Mouse (Mus musculus): ENCODE data around the gene Coa3. TPM values are rescaled to one million over a fixed set of nuclear protein-coding genes. Genes with fewer than 3 reads are reported as not detected.

The Coa3 gene
- polyA plus RNA-seq, 1 experiment from 2014 or later: 210 TPM

DNA sequence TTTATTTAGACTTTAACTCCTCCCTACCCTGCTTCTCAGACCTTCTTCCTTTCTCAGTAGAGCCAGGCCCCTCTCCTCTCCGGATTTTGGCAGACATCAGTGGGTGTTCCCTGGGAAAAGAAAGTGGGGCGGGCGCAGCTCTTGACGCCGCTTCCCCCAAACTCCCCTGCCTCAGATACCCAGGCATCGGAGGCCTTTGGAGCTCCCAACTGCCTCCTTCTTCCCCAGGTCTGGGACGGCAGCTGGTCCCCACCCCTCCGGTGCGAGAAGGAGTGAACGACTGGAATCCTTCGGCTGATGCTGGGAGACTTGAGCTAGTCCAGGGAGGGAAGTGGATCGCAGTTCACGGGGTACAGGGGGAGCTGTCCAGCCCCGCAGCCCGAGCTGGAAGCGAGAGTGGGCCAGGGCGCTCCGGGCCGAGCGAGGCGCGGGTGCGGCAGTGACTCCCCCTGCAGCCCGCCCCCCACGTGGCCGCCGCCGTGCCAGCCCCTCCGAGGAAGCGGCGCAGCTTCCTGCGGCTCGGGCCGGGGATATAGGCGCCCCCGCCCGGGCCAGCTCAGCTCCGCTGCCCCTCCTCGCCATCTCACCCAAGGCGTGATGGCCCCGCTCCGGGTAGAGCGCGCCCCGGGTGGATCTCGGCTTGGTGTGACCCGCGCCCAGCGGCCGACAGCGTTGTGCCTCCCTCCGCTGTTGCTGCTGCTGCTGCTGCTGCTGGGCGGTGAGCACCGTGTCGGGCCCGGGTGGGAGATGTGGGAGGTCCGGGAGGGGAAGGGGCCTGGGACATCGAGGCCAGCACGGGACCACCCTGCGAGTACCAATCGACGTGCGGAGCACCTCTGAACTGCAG lies 32.8 kb downstream of the Coa3 start, which contains the start of gene Ramp2:
Ramp2 (plus strand) TSS at position 174 of the 847 bp plus-strand sequence.
- peak; percentile 69 for ATAC-seq (ENCODE audit: low FRiP score)
- H3K36me3 ChIP-seq: no peaks in the 10 kb centered on the region
- H3K27ac ChIP-seq: peak within 1 kb of the TSS; percentile 40; the same call in 1 of the 2 replicates
- H3K4me3 ChIP-seq: peak within 1 kb of the TSS; percentile 57
- H3K4me1 ChIP-seq: peaks cover 7% of the 10 kb centered on the region; the same call in 1 of the 2 replicates
- H3K9me3 ChIP-seq (replicated peaks): no peaks in the 10 kb centered on the region
- peak within 1 kb of the TSS; percentile 84 for H3K4me2 ChIP-seq (replicated peaks)
- H3K27me3 ChIP-seq: peaks cover 37% of the 10 kb centered on the region
- H3K9ac ChIP-seq: peak within 1 kb of the TSS; percentile 77
- under 1% methylated on average over 63 of the region's 63 CpGs for WGBS

DNA sequence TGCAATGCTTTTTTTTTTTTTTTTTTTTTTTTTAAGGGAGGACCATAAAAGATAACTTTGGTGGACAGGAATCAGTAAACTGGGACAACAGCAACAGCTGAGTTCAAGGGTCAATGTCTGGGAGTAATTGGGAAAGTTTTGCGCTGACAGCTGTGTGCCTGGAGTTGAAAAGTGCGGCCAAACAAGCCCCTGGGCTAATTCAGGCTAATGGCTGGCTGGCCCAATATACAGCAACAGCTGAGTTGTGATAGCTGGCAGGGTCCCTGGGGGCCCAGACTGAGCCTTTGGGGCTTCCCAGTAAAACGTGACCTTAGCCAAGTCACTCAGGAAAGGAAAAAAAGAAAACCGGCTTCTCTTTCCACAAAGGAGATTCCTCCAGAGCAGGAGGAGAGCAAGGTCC lies 33.8 kb downstream of the Coa3 start:
- H3K27me3 ChIP-seq: peaks cover 37% of the 10 kb centered on the region
- 0 out of 2 replicates have a peak overlapping the region, but pooled peaks have one; percentile 84 for H3K4me2 ChIP-seq (replicated peaks)
- WGBS: 40% methylated on average over 4 of the region's 4 CpGs
- no peak overlapping the region; the same call in 1 of the 2 replicates for H3K9ac ChIP-seq
- H3K4me3 ChIP-seq: no peak overlapping the region
- peaks cover 7% of the 10 kb centered on the region; the same call in 1 of the 2 replicates for H3K4me1 ChIP-seq
- no peak overlapping the region for H3K27ac ChIP-seq
- H3K9me3 ChIP-seq (replicated peaks): no peaks in the 10 kb centered on the region
- ATAC-seq (ENCODE audit: low FRiP score): no peak
- H3K36me3 ChIP-seq: no peaks in the 10 kb centered on the region

DNA sequence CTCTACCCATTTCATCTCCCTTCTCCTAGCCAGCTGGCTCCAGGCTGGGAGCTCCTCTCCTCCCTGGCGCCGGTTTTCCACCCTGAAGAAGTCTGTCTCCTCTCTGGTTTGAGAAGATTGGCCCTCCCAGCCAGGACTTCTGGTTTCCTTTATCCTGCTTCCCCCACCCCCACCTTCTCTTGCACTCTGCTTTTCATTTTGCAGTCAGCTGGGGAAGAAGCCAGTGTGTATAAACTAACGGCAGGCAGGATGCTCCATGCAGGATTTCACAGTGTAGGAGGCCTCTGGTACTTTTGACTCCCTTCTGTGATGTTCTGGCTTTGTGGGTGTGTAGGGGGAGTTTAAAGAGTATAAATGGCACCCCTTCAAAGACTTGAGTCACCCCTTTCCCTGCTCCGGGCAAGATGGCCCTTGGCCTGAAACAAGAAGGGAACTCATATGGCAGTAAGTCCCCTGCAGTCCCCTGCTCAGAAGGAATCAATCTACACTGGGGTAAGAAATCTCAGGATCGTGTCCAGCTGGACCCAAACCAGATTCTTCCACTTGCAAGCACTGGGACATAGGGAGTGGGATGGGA lies 40.8 kb downstream of the Coa3 start:
- Histone ChIP-seq H3K9ac (no peak overlapping the region), H3K36me3 (no peaks in the 10 kb centered on the region), H3K27ac (no peak overlapping the region), H3K27me3 (no peaks in the 10 kb centered on the region), H3K4me1 (no peaks in the 10 kb centered on the region), H3K9me3 (replicated peaks) (no peaks in the 10 kb centered on the region), H3K4me2 (replicated peaks) (no peak overlapping the region), H3K4me3 (no peak overlapping the region)
- ATAC-seq (ENCODE audit: low FRiP score): no peak
- 61% methylated on average over 5 of the region's 5 CpGs for WGBS

DNA sequence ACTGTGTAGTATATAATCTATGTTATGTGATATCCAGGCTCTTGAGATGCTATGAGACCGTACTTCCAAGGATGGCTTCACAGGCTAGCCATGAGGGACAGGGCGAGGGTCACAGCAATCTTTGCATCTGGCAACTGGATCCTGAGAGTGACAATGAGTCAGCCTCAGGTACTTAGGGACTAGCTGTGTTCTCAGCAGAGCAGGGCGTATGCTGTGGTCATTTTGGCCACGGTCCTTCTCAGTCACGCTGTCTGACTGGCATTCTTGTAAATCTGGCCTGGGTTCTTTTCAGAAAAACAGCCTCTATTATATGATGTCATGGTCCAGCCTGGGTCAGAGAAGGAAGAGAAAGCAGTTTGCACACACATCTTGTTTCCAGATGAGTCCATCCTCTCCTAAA lies 42.1 kb downstream of the Coa3 start:
- WGBS: 91% methylated on average over 5 of the region's 5 CpGs
- H3K4me1 ChIP-seq: no peaks in the 10 kb centered on the region; the same call in 1 of the 2 replicates
- H3K36me3 ChIP-seq: no peaks in the 10 kb centered on the region
- 0 out of 2 replicates have a peak, but pooled peaks cover 1% of the 10 kb centered on the region for H3K27me3 ChIP-seq
- H3K9me3 ChIP-seq (replicated peaks): no peaks in the 10 kb centered on the region
- H3K4me3 ChIP-seq: no peak overlapping the region
- no peak for ATAC-seq (ENCODE audit: low FRiP score)
- H3K27ac ChIP-seq: no peak overlapping the region
- no peak overlapping the region for H3K9ac ChIP-seq
- no peak overlapping the region for H3K4me2 ChIP-seq (replicated peaks)

DNA sequence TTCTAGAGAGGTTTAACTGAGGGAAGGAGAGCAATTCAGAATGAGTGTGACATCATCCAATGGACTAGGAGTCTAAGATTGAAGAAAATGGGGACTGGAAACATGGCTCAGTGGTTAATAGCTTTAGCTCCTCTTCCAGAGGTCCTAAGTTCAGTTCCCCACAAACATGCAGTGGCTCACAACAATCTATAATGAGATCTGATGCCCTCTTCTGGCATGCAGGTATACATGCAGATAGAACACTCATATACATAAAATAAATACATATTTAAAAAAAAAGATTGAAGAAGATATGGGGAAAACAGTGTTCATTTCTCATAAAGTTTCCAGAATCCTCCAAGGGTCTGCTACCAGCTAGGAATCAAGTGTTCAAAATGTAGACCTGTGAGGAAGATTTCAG lies 43.5 kb downstream of the Coa3 start:
- H3K9ac ChIP-seq: no peak overlapping the region
- no peaks in the 10 kb centered on the region for H3K9me3 ChIP-seq (replicated peaks)
- no peak overlapping the region for H3K27ac ChIP-seq
- H3K4me1 ChIP-seq: peaks cover 9% of the 10 kb centered on the region
- H3K36me3 ChIP-seq: no peaks in the 10 kb centered on the region
- H3K4me2 ChIP-seq (replicated peaks): no peak overlapping the region
- H3K27me3 ChIP-seq: peaks cover 13% of the 10 kb centered on the region
- no peak overlapping the region for H3K4me3 ChIP-seq
- ATAC-seq (ENCODE audit: low FRiP score): no peak

DNA sequence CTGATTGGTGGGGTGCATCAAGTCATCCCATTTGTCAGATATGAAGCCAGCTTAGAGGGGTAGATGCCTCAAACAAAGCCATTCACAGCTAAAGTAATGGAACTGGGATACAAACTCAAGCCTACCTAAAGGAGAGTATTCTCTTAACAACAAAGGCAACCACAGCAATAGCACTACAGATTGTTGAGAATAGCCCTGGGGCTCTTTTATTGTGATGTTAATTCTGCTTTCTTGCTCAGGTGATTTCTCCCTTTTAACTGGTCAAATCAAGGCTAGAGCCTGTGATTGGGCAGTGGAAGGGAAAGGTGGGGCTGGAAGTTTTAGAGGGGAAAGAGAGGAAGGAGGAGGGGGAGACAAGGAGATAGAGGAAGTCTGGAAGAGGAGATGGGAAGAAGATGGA lies 44.8 kb downstream of the Coa3 start:
- peaks cover 16% of the 10 kb centered on the region for H3K27me3 ChIP-seq

DNA sequence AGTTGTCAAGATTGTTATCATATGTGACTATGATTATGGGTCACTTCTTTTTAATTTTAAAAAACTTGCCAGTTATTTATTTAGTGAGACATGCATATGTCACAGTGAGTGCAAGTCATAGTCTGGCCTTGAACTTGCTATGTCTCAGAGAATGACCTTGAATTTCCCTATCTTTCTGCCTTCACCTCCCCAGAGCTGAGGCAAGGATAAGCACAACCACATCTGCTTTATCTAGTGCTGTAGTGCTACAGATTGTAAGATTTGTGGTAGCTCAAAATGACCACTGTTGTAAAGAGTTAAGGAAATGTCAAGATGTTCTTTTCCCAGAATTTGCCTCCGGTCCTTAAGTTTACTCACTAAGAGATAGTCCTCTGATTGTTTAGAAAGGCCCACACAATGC lies 45.7 kb downstream of the Coa3 start:
- no peak for ATAC-seq (ENCODE audit: low FRiP score)
- no peaks in the 10 kb centered on the region for H3K36me3 ChIP-seq
- no peaks in the 10 kb centered on the region for H3K9me3 ChIP-seq (replicated peaks)
- no peak overlapping the region for H3K4me2 ChIP-seq (replicated peaks)
- H3K4me3 ChIP-seq: no peak overlapping the region
- H3K9ac ChIP-seq: no peak overlapping the region
- WGBS: 87% methylated on average over 1 of the region's 1 CpGs
- peaks cover 17% of the 10 kb centered on the region for H3K4me1 ChIP-seq
- no peak overlapping the region for H3K27ac ChIP-seq
- H3K27me3 ChIP-seq: peaks cover 16% of the 10 kb centered on the region

More for the DNA sequence above, 44.8 kb downstream of the Coa3 start:
- ATAC-seq (ENCODE audit: low FRiP score): no peak
- Histone ChIP-seq H3K36me3 (no peaks in the 10 kb centered on the region), H3K9me3 (replicated peaks) (no peaks in the 10 kb centered on the region), H3K27ac (no peak overlapping the region), H3K4me1 (peaks cover 17% of the 10 kb centered on the region), H3K4me3 (no peak overlapping the region), H3K4me2 (replicated peaks) (no peak overlapping the region), H3K9ac (no peak overlapping the region)

DNA sequence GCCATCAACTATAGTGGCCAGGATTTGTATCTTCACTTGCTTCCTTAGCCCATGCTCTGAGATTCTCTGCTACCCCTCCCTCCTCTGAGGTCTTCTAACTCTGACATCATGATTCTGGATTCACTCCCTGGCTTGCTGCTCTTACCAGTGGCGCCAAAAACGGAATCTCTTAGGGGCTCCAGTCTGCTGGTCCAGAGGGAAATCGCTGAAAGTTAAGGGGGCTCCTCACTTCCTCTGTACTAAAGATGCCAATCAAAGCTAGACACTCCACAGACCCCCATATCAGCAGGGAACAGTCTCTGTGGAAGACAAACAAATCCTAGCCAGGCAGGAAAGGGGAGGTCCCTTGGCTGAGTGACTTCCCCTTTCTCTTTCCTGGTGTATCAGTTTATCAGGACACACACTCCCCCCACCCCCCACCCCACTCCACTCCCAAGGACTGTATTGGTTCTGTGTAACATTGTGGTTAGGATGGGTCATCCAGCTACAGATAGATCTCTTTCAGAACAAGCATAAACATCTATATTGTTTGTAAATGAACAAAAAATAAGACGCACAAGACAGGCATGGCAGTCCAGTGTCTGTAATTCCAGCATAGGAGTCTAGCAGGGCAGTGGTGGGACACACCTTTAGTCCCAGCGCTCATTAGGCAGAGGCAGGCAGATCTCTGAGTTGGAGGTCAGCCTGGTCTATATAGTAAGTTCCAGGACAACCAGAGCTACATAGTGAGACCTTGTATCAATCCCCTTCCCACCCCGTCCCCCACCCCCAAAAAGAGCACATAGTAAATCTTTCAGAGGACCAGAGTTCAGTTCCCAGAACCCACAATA lies 46.7 kb downstream of the Coa3 start:
- no peaks in the 10 kb centered on the region for H3K36me3 ChIP-seq
- 0 out of 2 replicates have a peak overlapping the region, but pooled peaks have one; percentile 24 for H3K4me2 ChIP-seq (replicated peaks)
- H3K27me3 ChIP-seq: peaks cover 16% of the 10 kb centered on the region
- peaks cover 17% of the 10 kb centered on the region for H3K4me1 ChIP-seq
- 63% methylated on average over 6 of the region's 6 CpGs for WGBS
- no peak overlapping the region for H3K4me3 ChIP-seq
- H3K9me3 ChIP-seq (replicated peaks): no peaks in the 10 kb centered on the region
- H3K9ac ChIP-seq: no peak overlapping the region
- ATAC-seq (ENCODE audit: low FRiP score): no peak
- H3K27ac ChIP-seq: peak overlapping the region; percentile 45

DNA sequence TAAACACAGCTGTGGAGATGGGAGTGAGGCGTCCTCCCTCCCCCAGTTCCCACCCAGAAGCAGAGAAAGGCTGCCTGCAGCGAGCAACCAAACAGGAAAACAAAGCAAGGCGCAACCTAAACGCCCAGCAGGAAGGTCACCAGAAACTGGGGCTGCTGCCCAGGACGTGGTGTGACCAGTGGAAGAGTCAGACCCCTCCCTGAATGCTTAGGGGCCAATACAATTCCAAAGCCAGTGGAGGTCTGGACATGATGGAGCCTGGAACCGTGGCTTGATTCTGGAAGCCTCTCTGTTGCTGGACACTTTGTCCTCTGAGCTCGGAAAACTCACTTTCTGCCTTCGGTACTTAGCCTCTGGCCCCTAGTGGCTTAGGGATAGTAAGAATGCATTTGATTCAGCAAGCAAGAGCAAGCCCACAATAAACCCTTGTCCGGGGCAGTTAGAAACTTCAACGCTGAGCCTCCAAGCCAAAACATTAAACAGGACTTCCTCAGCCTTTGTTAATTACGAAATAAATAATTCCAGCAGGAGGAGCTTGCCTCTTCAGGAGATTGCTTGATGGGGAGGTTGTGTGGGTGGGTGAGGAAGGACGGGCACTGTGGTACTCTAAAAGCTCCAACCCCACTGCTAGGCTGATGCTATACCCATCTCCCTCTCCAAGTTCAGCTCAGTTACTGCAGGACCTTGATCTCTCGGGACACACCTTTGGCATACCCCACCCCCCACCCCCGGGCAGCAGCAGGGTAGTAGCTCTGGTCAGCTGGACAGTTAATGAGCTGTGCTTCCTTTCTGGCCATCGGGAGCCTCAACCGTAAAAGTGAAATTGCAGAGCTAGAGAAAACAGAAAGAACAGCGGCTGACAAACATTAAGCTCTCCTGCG lies 47.7 kb downstream of the Coa3 start:
- peaks cover 16% of the 10 kb centered on the region for H3K27me3 ChIP-seq
- H3K27ac ChIP-seq: peak overlapping the region; percentile 45
- H3K4me2 ChIP-seq (replicated peaks): peak overlapping the region; percentile 24
- H3K9me3 ChIP-seq (replicated peaks): no peaks in the 10 kb centered on the region
- H3K4me3 ChIP-seq: no peak overlapping the region
- peaks cover 17% of the 10 kb centered on the region for H3K4me1 ChIP-seq
- no peaks in the 10 kb centered on the region for H3K36me3 ChIP-seq
- H3K9ac ChIP-seq: no peak overlapping the region
- 8% methylated on average over 18 of the region's 18 CpGs for WGBS
- no peak for ATAC-seq (ENCODE audit: low FRiP score)

DNA sequence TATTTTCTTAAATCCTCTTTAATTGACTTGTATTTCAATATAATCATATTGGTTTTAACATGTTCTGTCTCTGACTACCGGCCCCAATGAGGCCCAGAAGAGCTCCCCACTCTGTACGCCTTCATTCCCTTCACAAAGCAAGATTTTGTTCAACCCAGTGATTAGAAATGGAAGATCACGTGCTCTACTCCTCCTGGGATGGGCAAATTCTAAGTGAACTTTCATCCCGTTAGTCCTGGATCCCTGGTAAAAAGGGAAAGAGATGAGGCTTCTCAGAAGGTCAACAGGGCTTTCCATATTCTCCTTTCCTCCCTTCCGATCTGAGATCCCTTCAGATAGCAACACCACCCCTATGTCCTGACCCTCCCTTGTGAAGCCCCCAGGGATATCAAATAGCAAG lies 48.4 kb downstream of the Coa3 start:
- no peak for ATAC-seq (ENCODE audit: low FRiP score)
- H3K27me3 ChIP-seq: peaks cover 16% of the 10 kb centered on the region
- no peak overlapping the region for H3K9ac ChIP-seq
- H3K36me3 ChIP-seq: no peaks in the 10 kb centered on the region
- no peaks in the 10 kb centered on the region for H3K9me3 ChIP-seq (replicated peaks)
- H3K4me1 ChIP-seq: peaks cover 21% of the 10 kb centered on the region
- WGBS: 14% methylated on average over 5 of the region's 5 CpGs
- no peak overlapping the region for H3K4me3 ChIP-seq
- peak overlapping the region; percentile 45 for H3K27ac ChIP-seq
- H3K4me2 ChIP-seq (replicated peaks): peak overlapping the region; percentile 24; the same call in 1 of the 2 replicates

DNA sequence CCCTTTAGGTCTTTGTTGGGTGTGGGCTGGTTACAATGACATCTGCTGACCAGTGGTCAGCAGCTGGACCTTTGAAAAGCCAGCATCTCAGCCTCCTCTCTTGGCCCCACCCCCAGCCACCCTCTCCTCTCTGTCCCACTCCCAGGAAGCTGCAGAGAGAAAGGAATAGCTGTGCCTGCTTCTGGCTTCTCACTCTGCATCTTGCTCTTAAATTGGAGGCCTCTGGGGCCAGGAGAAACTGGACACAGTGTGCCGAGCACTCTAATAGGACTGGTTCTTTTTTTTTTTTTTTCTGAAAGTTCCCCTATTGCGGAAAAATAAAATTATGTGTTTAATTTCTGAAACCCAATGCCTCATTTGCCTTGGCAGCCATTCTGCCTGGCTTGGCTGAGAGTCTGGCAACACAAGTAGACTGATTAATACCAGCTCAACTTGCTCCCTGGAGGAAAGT lies 48.8 kb downstream of the Coa3 start:
- H3K36me3 ChIP-seq: no peaks in the 10 kb centered on the region
- no peak overlapping the region for H3K4me2 ChIP-seq (replicated peaks)
- H3K9me3 ChIP-seq (replicated peaks): no peaks in the 10 kb centered on the region
- no peak overlapping the region for H3K4me3 ChIP-seq
- peak overlapping the region; percentile 55; the same call in 1 of the 2 replicates for H3K27ac ChIP-seq
- no peak overlapping the region for H3K9ac ChIP-seq
- H3K4me1 ChIP-seq: peaks cover 24% of the 10 kb centered on the region
- peaks cover 16% of the 10 kb centered on the region for H3K27me3 ChIP-seq
- WGBS: 31% methylated on average over 2 of the region's 2 CpGs
- ATAC-seq (ENCODE audit: low FRiP score): no peak
